Mouse (Mus musculus) inflammation-experienced regulatory T-cells, adult 6 months (primary cell): ENCODE measurements around the gene Ptgis. TPM values are rescaled to one million over a fixed set of nuclear protein-coding genes. Genes with fewer than 3 reads are reported as not detected.
A peak's percentile ranks its signal among the peaks of the same experiment; 100 is the strongest.

Experiments used
- ATAC-seq: one replicate; pipeline ENCODE4 v1.8.0; 2017
- polyA plus RNA-seq, 3 experiments: library from polyadenylated mRNA; unstranded; fragments of 100-300 nt; shearing (Covaris generic); gene quantifications; one replicate each; pipeline ENCODE4 v1.2.1; 2017

Gene Ptgis
- polyA plus RNA-seq, result not detected

GRCm38 (mm10) chr2:167240008-167240964 is at the start of gene Ptgis:
Gene Ptgis, minus strand, starts transcription at chr2:167240604.
- no peak for ATAC-seq

GRCm38 (mm10) chr2:167281461-167281860 is 41.1 kb upstream of the Ptgis start:
- no peak for ATAC-seq

- no peak for ATAC-seq
Measured at GRCm38 (mm10) chr2:167280986-167281310, 40.5 kb upstream of the Ptgis start.

GRCm38 (mm10) chr2:167280090-167280985 is 39.9 kb upstream of the Ptgis start:
- no peak for ATAC-seq

- peak; percentile 35 for ATAC-seq
Measured at GRCm38 (mm10) chr2:167278751-167279526, 38.5 kb upstream of the Ptgis start.

GRCm38 (mm10) chr2:167278011-167278410 is 37.6 kb upstream of the Ptgis start:
- no peak for ATAC-seq

GRCm38 (mm10) chr2:167277026-167277425 is 36.6 kb upstream of the Ptgis start:
- ATAC-seq, result no peak

GRCm38 (mm10) chr2:167275856-167276255 is 35.5 kb upstream of the Ptgis start:
- ATAC-seq, result no peak

GRCm38 (mm10) chr2:167274713-167275465 is 34.5 kb upstream of the Ptgis start:
- no peak for ATAC-seq

- no peak for ATAC-seq
Measured at GRCm38 (mm10) chr2:167273206-167273740, 32.9 kb upstream of the Ptgis start.

GRCm38 (mm10) chr2:167272706-167273105 is 32.3 kb upstream of the Ptgis start:
- no peak for ATAC-seq

- no peak for ATAC-seq
Measured at GRCm38 (mm10) chr2:167271121-167271521, 30.7 kb upstream of the Ptgis start.

GRCm38 (mm10) chr2:167270496-167270895 is 30.1 kb upstream of the Ptgis start:
- no peak for ATAC-seq

GRCm38 (mm10) chr2:167268721-167269120 is 28.3 kb upstream of the Ptgis start:
- no peak for ATAC-seq

- ATAC-seq, result no peak
Measured at GRCm38 (mm10) chr2:167268411-167268690, 27.9 kb upstream of the Ptgis start.

- ATAC-seq, result no peak
Measured at GRCm38 (mm10) chr2:167267531-167268410, 27.4 kb upstream of the Ptgis start.

- no peak for ATAC-seq
Measured at GRCm38 (mm10) chr2:167266231-167266630, 25.8 kb upstream of the Ptgis start.

- ATAC-seq, result no peak
Measured at GRCm38 (mm10) chr2:167265806-167266205, 25.4 kb upstream of the Ptgis start.

GRCm38 (mm10) chr2:167265021-167265420 is 24.6 kb upstream of the Ptgis start:
- no peak for ATAC-seq

GRCm38 (mm10) chr2:167263931-167264330 is 23.5 kb upstream of the Ptgis start:
- ATAC-seq, result no peak
